Comparison of ENCODE assay signal across 17 mouse cellular contexts in genomic region chr2:92411705-92412104, GRCm38 (mm10). TPM values are rescaled to one million over a fixed set of nuclear protein-coding genes. Genes with fewer than 3 reads are reported as not detected.
DNase-seq lines count a peak whose midpoint lies in the region; ATAC-seq and TF ChIP-seq lines count a peak whose summit lies in the region.
"Had no signal": no experiment of that assay in that cellular context is flagged by ENCODE, and none has a peak within 500 bp of the region (broad histone marks: within the 10 kb centered on the region; RNA-seq: fewer than 3 reads in every experiment).

No protein-coding gene starts in this region.

- peaks cover 75% of the 10 kb centered on the region for H3K36me3 ChIP-seq in kidney, embryonic 16.5 days (ENCODE audit: insufficient read depth, low read length)
- H3K36me3 ChIP-seq in forebrain, embryonic 16.5 days (ENCODE audit: control insufficient read depth, insufficient read depth) = peaks cover 76% of the 10 kb centered on the region

- H3K4me1 ChIP-seq in kidney, embryonic 16.5 days (ENCODE audit: insufficient read depth, low read length) = no peaks in the 10 kb centered on the region
- H3K4me1 ChIP-seq in forebrain, embryonic 16.5 days (replicated peaks; ENCODE audit: control insufficient read depth, insufficient read depth, low read length) = no peaks in the 10 kb centered on the region
- H3K4me1 ChIP-seq: embryonic facial prominence, embryonic 12.5 days; forebrain, embryonic 15.5 days; hindbrain, embryonic 13.5 days; liver, embryonic 15.5 days; neural tube, embryonic 15.5 days had no signal

- DNase-seq in gastrocnemius, adult 2 months = peak; percentile 62
- DNase-seq in gastrocnemius, postnatal 36 days = no peak
- peak; percentile 53 to 79 for DNase-seq in kidney, postnatal 25 days
- peak; percentile 75 for DNase-seq in cerebellum, adult 11 months
- peak; percentile 87 for DNase-seq in cerebellum, adult 9-11 months
- DNase-seq in spleen, postnatal 10 days (ENCODE audit: low spot score in 2 of 2) = no peak
- DNase-seq: heart, adult 11 months; lung, postnatal 14 days; right cerebral cortex, postnatal 25 days; thymus, postnatal 14 days had no signal

- H3K4me2 ChIP-seq in kidney, embryonic 16.5 days (replicated peaks; ENCODE audit: low read depth, low read length) = no peak overlapping the region
- no peak overlapping the region for H3K4me2 ChIP-seq in forebrain, embryonic 16.5 days (ENCODE audit: low read length)
- H3K4me2 ChIP-seq: embryonic facial prominence, embryonic 12.5 days; forebrain, embryonic 15.5 days; hindbrain, embryonic 13.5 days; liver, embryonic 15.5 days; neural tube, embryonic 15.5 days had no signal

- ATAC-seq in kidney, embryonic 16.5 days (ENCODE audit: low FRiP score, low TSS enrichment) = no peak
- no peak for ATAC-seq in forebrain, embryonic 16.5 days
- ATAC-seq: forebrain, embryonic 15.5 days had no signal

- TF ChIP-seq CTCF in gastrocnemius, adult 2 months (IDR thresholded peaks at IDR 0.05) = no peak

- H3K9ac ChIP-seq in kidney, embryonic 16.5 days (replicated peaks; ENCODE audit: low read length) = no peak overlapping the region
- no peak overlapping the region for H3K9ac ChIP-seq in forebrain, embryonic 16.5 days (replicated peaks; ENCODE audit: low read depth, low read length)
- H3K9ac ChIP-seq: embryonic facial prominence, embryonic 12.5 days; forebrain, embryonic 15.5 days; hindbrain, embryonic 13.5 days; liver, embryonic 15.5 days; neural tube, embryonic 15.5 days had no signal

- no peaks in the 10 kb centered on the region for H3K9me3 ChIP-seq in kidney, embryonic 16.5 days (ENCODE audit: low read length)
- H3K9me3 ChIP-seq in forebrain, embryonic 16.5 days (ENCODE audit: control insufficient read depth, low read length) = no peaks in the 10 kb centered on the region
- H3K9me3 ChIP-seq: embryonic facial prominence, embryonic 12.5 days; forebrain, embryonic 15.5 days; hindbrain, embryonic 13.5 days; liver, embryonic 15.5 days; neural tube, embryonic 15.5 days had no signal

- intact Hi-C loops in gastrocnemius, adult 2 months (cut with DNase I) = no loop called here
- intact Hi-C loops in gastrocnemius, postnatal 36 days (cut with DNase I) = no loop called here

- H3K4me3 ChIP-seq in gastrocnemius, adult 2 months = no peak overlapping the region
- H3K4me3 ChIP-seq in kidney, embryonic 16.5 days (ENCODE audit: low read length) = no peak overlapping the region
- no peak overlapping the region for H3K4me3 ChIP-seq in forebrain, embryonic 16.5 days (replicated peaks; ENCODE audit: low read length)
- H3K4me3 ChIP-seq: embryonic facial prominence, embryonic 12.5 days; forebrain, embryonic 15.5 days; hindbrain, embryonic 13.5 days; liver, embryonic 15.5 days; neural tube, embryonic 15.5 days had no signal

- H3K27ac ChIP-seq in gastrocnemius, adult 2 months = 0 out of 2 replicates have a peak overlapping the region, but pooled peaks have one; percentile 5
- no peak overlapping the region for H3K27ac ChIP-seq in kidney, embryonic 16.5 days (ENCODE audit: low read length)
- no peak overlapping the region for H3K27ac ChIP-seq in forebrain, embryonic 16.5 days (ENCODE audit: low read length)
- H3K27ac ChIP-seq: embryonic facial prominence, embryonic 12.5 days; forebrain, embryonic 15.5 days; hindbrain, embryonic 13.5 days; liver, embryonic 15.5 days; neural tube, embryonic 15.5 days had no signal

- 90% methylated on average over 10 of the region's 10 CpGs for WGBS in kidney, embryonic 16.5 days
- WGBS in forebrain, embryonic 16.5 days = 89% methylated on average over 10 of the region's 10 CpGs

- H3K27me3 ChIP-seq in kidney, embryonic 16.5 days (ENCODE audit: insufficient read depth, low read length) = no peaks in the 10 kb centered on the region
- H3K27me3 ChIP-seq in forebrain, embryonic 16.5 days (replicated peaks; ENCODE audit: control insufficient read depth, insufficient read depth, low read length) = no peaks in the 10 kb centered on the region
- H3K27me3 ChIP-seq: embryonic facial prominence, embryonic 12.5 days; forebrain, embryonic 15.5 days; hindbrain, embryonic 13.5 days; liver, embryonic 15.5 days; neural tube, embryonic 15.5 days had no signal

RNA-seq across cellular contexts. Expression of gene Mapk8ip1, which starts 10.6 kb away (rescaled TPM):
- 1 to 10 TPM; 3.0 to 3.9 TPM for total RNA-seq in gastrocnemius, adult 2 months (2021)
- total RNA-seq in gastrocnemius, postnatal 36 days (2021) = 1 to 10 TPM; 6.9 to 7.2 TPM
- 28.9 and 30.4 TPM in 2 replicates for polyA plus RNA-seq in kidney, embryonic 16.5 days (2015; fragmentation: Nextera tagmentation; extraction: Ambion mirVana)
- 101 TPM in 2 replicates for polyA plus RNA-seq in forebrain, embryonic 16.5 days (2015; fragmentation: Nextera tagmentation; extraction: Ambion mirVana)

RNA-seq across cellular contexts. Expression of gene Cry2, which starts 22.1 kb away (rescaled TPM):
- total RNA-seq in gastrocnemius, adult 2 months (2021) = 10 to 100 TPM; 12.5 to 26.8 TPM
- total RNA-seq in gastrocnemius, postnatal 36 days (2021) = 10 to 100 TPM; 16.9 to 21.9 TPM
- polyA plus RNA-seq in kidney, embryonic 16.5 days (2015; fragmentation: Nextera tagmentation; extraction: Ambion mirVana) = 21.7 and 24.5 TPM in 2 replicates
- polyA plus RNA-seq in forebrain, embryonic 16.5 days (2015; fragmentation: Nextera tagmentation; extraction: Ambion mirVana) = 40.1 and 46.8 TPM in 2 replicates

RNA-seq across cellular contexts. Expression of gene 1700029I15Rik, which starts 29.4 kb away (rescaled TPM):
- total RNA-seq in gastrocnemius, adult 2 months (2021) = 1 to 10 TPM in 1 of 2 experiments, under 1 TPM in 1; 0.69 to 1.1 TPM
- total RNA-seq in gastrocnemius, postnatal 36 days (2021) = under 1 TPM; 0.81 to 0.99 TPM
- 3.1 and 4.4 TPM in 2 replicates for polyA plus RNA-seq in kidney, embryonic 16.5 days (2015; fragmentation: Nextera tagmentation; extraction: Ambion mirVana)
- polyA plus RNA-seq in forebrain, embryonic 16.5 days (2015; fragmentation: Nextera tagmentation; extraction: Ambion mirVana) = 5.7 and 8.6 TPM in 2 replicates

RNA-seq across cellular contexts. Expression of gene Large2, which starts 37.0 kb away (rescaled TPM):
- total RNA-seq in gastrocnemius, adult 2 months (2021) = under 1 TPM in 1 of 2 experiments, not detected in 1; 0.64 TPM
- total RNA-seq in gastrocnemius, postnatal 36 days (2021) = under 1 TPM; 0.52 to 0.84 TPM
- 34.9 and 35.8 TPM in 2 replicates for polyA plus RNA-seq in kidney, embryonic 16.5 days (2015; fragmentation: Nextera tagmentation; extraction: Ambion mirVana)
- 1.4 and 2.4 TPM in 2 replicates for polyA plus RNA-seq in forebrain, embryonic 16.5 days (2015; fragmentation: Nextera tagmentation; extraction: Ambion mirVana)

RNA-seq across cellular contexts. Expression of gene Pex16, which starts 37.2 kb away (rescaled TPM):
- total RNA-seq in gastrocnemius, adult 2 months (2021) = 10 to 100 TPM; 15.9 to 19.5 TPM
- 10 to 100 TPM; 14.1 to 23.0 TPM for total RNA-seq in gastrocnemius, postnatal 36 days (2021)
- 29.8 and 35.7 TPM in 2 replicates for polyA plus RNA-seq in kidney, embryonic 16.5 days (2015; fragmentation: Nextera tagmentation; extraction: Ambion mirVana)
- polyA plus RNA-seq in forebrain, embryonic 16.5 days (2015; fragmentation: Nextera tagmentation; extraction: Ambion mirVana) = 38.3 and 42.0 TPM in 2 replicates

Comparison
In these comparisons a context has a peak if more than half of its experiments do, and no peak if none do; other contexts are left out.
1. DNase-seq: peak in gastrocnemius, adult 2 months (single experiment), kidney, postnatal 25 days (2 of 2), cerebellum, adult 11 months (single experiment) and cerebellum, adult 9-11 months (single experiment); none in gastrocnemius, postnatal 36 days (0 of 2) and spleen, postnatal 10 days (0 of 2).